Comparison of ENCODE assay signal across 21 mouse cellular contexts in genomic region chr5:91611589-91611988, GRCm38 (mm10).
DNase-seq lines count a peak whose midpoint lies in the region; ATAC-seq and TF ChIP-seq lines count a peak whose summit lies in the region.
"Had no signal": no experiment of that assay in that cellular context is flagged by ENCODE, and none has a peak within 500 bp of the region (broad histone marks: within the 10 kb centered on the region; RNA-seq: fewer than 3 reads in every experiment).

No protein-coding gene starts in this region.

- no peaks in the 10 kb centered on the region for H3K79me2 ChIP-seq in liver, adult 2 months (ENCODE audit: control insufficient read depth, insufficient read depth, low read length)

- no peak for ATAC-seq in liver, embryonic 12.5 days
- ATAC-seq in liver, embryonic 16.5 days (ENCODE audit: low read depth) = 0 out of 2 replicates have a peak, but pooled peaks have one; percentile 11
- peak; percentile 84 for ATAC-seq in liver, postnatal 0 days
- no peak for ATAC-seq in liver, embryonic 11.5 days (replicated peaks; ENCODE audit: low FRiP score)
- ATAC-seq: activated CD4-positive, CD25-positive, alpha-beta regulatory T cell, adult 4 months; CD4-positive, CD25-positive, alpha-beta regulatory T cell, adult 4 months; Patski had no signal

- no peaks in the 10 kb centered on the region for H3K27me3 ChIP-seq in liver, adult 2 months (ENCODE audit: control insufficient read depth, insufficient read depth, low read length)
- no peaks in the 10 kb centered on the region for H3K27me3 ChIP-seq in liver, embryonic 12.5 days (replicated peaks)
- no peaks in the 10 kb centered on the region for H3K27me3 ChIP-seq in liver, embryonic 16.5 days (ENCODE audit: control insufficient read depth, insufficient read depth, low read depth, low read length)
- H3K27me3 ChIP-seq in liver, postnatal 0 days (ENCODE audit: insufficient read depth, low read length) = no peaks in the 10 kb centered on the region
- H3K27me3 ChIP-seq in liver, embryonic 11.5 days (replicated peaks; ENCODE audit: control insufficient read depth, insufficient read depth, low read length) = no peaks in the 10 kb centered on the region
- H3K27me3 ChIP-seq: CH12.LX, Patski had no signal

- no peak overlapping the region for H3K27ac ChIP-seq in liver, adult 2 months (replicated peaks; ENCODE audit: insufficient read depth, low read depth, low read length)
- no peak overlapping the region for H3K27ac ChIP-seq in liver, embryonic 12.5 days
- H3K27ac ChIP-seq in liver, embryonic 16.5 days (ENCODE audit: low read length) = no peak overlapping the region
- H3K27ac ChIP-seq in liver, postnatal 0 days (ENCODE audit: low read depth) = no peak overlapping the region
- no peak overlapping the region for H3K27ac ChIP-seq in liver, embryonic 11.5 days (ENCODE audit: low read depth, low read length)

- H3K4me3 ChIP-seq in liver, adult 2 months (ENCODE audit: insufficient read depth, low read depth, low read length) = no peak overlapping the region
- H3K4me3 ChIP-seq in liver, embryonic 12.5 days = no peak overlapping the region
- no peak overlapping the region for H3K4me3 ChIP-seq in liver, embryonic 16.5 days (ENCODE audit: low read depth, low read length)
- no peak overlapping the region for H3K4me3 ChIP-seq in liver, postnatal 0 days (ENCODE audit: low read depth, low read length)
- no peak overlapping the region for H3K4me3 ChIP-seq in liver, embryonic 11.5 days (ENCODE audit: low read depth, low read length)

- WGBS in liver, adult 2 months = 36% methylated on average over 3 of the region's 3 CpGs
- WGBS in liver, embryonic 12.5 days (ENCODE audit: insufficient replicate concordance) = 67% methylated on average over 3 of the region's 3 CpGs
- 51% methylated on average over 3 of the region's 3 CpGs for WGBS in liver, embryonic 16.5 days (ENCODE audit: insufficient replicate concordance)
- WGBS in liver, postnatal 0 days (ENCODE audit: insufficient replicate concordance) = 62% methylated on average over 3 of the region's 3 CpGs
- WGBS in liver, embryonic 11.5 days = 88% methylated on average over 3 of the region's 3 CpGs

- DNase-seq in liver, adult 2 months (ENCODE audit: extremely low read depth, low read depth, low spot score) = peak; percentile 29
- DNase-seq in liver = no peak
- DNase-seq in liver, postnatal 0 days = no peak
- no peak for DNase-seq in liver, embryonic 11.5 days (ENCODE audit: low spot score)
- DNase-seq: adrenal gland, adult 2 months; adrenal gland, adult 8-10 months; adrenal gland, postnatal 10 days; adrenal gland, postnatal 14 days; adrenal gland, postnatal 25 days; adrenal gland, postnatal 36 days; B cell, adult 2 months; cerebellum, adult 11 months; cerebellum, adult 11-12 months; cerebellum, adult 18-20 months had no signal

- no peak overlapping the region for H3K4me2 ChIP-seq in liver, embryonic 12.5 days
- H3K4me2 ChIP-seq in liver, embryonic 16.5 days (ENCODE audit: low read depth, low read length) = no peak overlapping the region
- no peak overlapping the region for H3K4me2 ChIP-seq in liver, postnatal 0 days (ENCODE audit: low read depth, low read length)
- no peak overlapping the region for H3K4me2 ChIP-seq in liver, embryonic 11.5 days

- H3K4me1 ChIP-seq in liver, adult 2 months (ENCODE audit: control insufficient read depth, insufficient read depth, low read length) = no peaks in the 10 kb centered on the region
- no peaks in the 10 kb centered on the region for H3K4me1 ChIP-seq in liver, embryonic 12.5 days
- H3K4me1 ChIP-seq in liver, embryonic 16.5 days (ENCODE audit: control insufficient read depth, low read depth, low read length) = no peaks in the 10 kb centered on the region
- H3K4me1 ChIP-seq in liver, postnatal 0 days (ENCODE audit: insufficient read depth) = peaks cover 4% of the 10 kb centered on the region
- no peaks in the 10 kb centered on the region for H3K4me1 ChIP-seq in liver, embryonic 11.5 days (replicated peaks; ENCODE audit: control insufficient read depth, insufficient read depth, low read length)

- H3K9ac ChIP-seq in liver, adult 2 months (ENCODE audit: low read depth, low read length) = no peak overlapping the region
- H3K9ac ChIP-seq in liver, embryonic 12.5 days = no peak overlapping the region
- no peak overlapping the region for H3K9ac ChIP-seq in liver, embryonic 16.5 days (ENCODE audit: low read depth, low read length)
- no peak overlapping the region for H3K9ac ChIP-seq in liver, postnatal 0 days (replicated peaks)
- H3K9ac ChIP-seq in liver, embryonic 11.5 days (ENCODE audit: low read depth, low read length) = no peak overlapping the region

- H3K36me3 ChIP-seq in liver, adult 2 months (ENCODE audit: control insufficient read depth, insufficient read depth, low read length) = no peaks in the 10 kb centered on the region
- no peaks in the 10 kb centered on the region for H3K36me3 ChIP-seq in liver, embryonic 12.5 days
- no peaks in the 10 kb centered on the region for H3K36me3 ChIP-seq in liver, embryonic 16.5 days (ENCODE audit: control insufficient read depth, insufficient read depth)
- H3K36me3 ChIP-seq in liver, postnatal 0 days (replicated peaks; ENCODE audit: insufficient read depth, low read length) = no peaks in the 10 kb centered on the region
- H3K36me3 ChIP-seq in liver, embryonic 11.5 days (ENCODE audit: control insufficient read depth, insufficient read depth, low read length) = no peaks in the 10 kb centered on the region

- H3K9me3 ChIP-seq in liver, embryonic 12.5 days (replicated peaks) = no peaks in the 10 kb centered on the region
- no peaks in the 10 kb centered on the region for H3K9me3 ChIP-seq in liver, embryonic 16.5 days (replicated peaks; ENCODE audit: control insufficient read depth, low read length)
- H3K9me3 ChIP-seq in liver, postnatal 0 days (ENCODE audit: low read length) = no peaks in the 10 kb centered on the region
- no peaks in the 10 kb centered on the region for H3K9me3 ChIP-seq in liver, embryonic 11.5 days (ENCODE audit: control insufficient read depth, low read length)
- H3K9me3 ChIP-seq: G1E had no signal

- TF ChIP-seq POLR2A in liver, adult 2 months (IDR thresholded peaks at IDR 0.05; ENCODE audit: extremely low read depth, insufficient read depth, low read length) = no peak

- peak; percentile 58 for TF ChIP-seq EP300 in liver, postnatal 0 days (IDR thresholded peaks at IDR 0.05; ENCODE audit: low read depth)

- no peak for TF ChIP-seq CTCF in liver, adult 2 months (IDR thresholded peaks at IDR 0.05; ENCODE audit: low read depth, low read length)
- no peak for TF ChIP-seq CTCF in liver, postnatal 0 days (IDR thresholded peaks at IDR 0.05; ENCODE audit: low read depth)

Comparison
In these comparisons a context has a peak if more than half of its experiments do, and no peak if none do; other contexts are left out.
1. ATAC-seq: peak in liver, embryonic 16.5 days (single experiment) and liver, postnatal 0 days (single experiment); none in liver, embryonic 12.5 days (single experiment) and liver, embryonic 11.5 days (single experiment).